Mouse (Mus musculus): Measurements from ENCODE around the gene Socs5. TPM values are rescaled to one million over a fixed set of nuclear protein-coding genes. Genes with fewer than 3 reads are reported as not detected.

Socs5 gene
- polyA plus RNA-seq, 1 experiment: 11.5 TPM

DNA sequence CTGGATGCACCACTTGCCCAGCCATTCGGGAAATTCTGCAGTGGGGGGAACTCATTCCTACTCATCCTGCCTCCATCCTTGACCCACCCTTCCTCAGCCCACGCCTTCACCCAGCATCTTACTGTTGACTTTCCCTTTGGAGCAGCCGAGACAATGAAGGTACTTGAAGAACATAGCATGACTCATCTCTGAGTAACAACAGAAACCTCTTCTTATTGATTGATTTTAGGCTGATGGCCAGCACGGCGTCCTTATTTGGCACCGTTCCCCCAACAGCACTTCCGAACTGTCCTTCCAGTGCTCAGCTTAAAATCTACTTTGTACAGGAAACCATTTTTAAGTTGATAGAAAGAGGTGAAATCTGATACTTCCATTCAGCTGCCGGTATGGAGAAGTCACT is 4.8 kb upstream of the Socs5 start:
- Histone ChIP-seq H3K4me1 (ENCODE audit: control insufficient read depth, insufficient read depth, low read length) (peaks cover 2% of the 10 kb centered on the region), H3K27ac (ENCODE audit: insufficient read depth, low read length) (no peak overlapping the region), H3K4me3 (ENCODE audit: low read depth, low read length) (no peak overlapping the region), H3K36me3 (ENCODE audit: control insufficient read depth, insufficient read depth, low read length, poor library complexity, severe bottlenecking) (no peaks in the 10 kb centered on the region), H3K27me3 (ENCODE audit: control insufficient read depth, insufficient read depth, low read length, poor library complexity, severe bottlenecking) (no peaks in the 10 kb centered on the region), H3K9me3 (replicated peaks; ENCODE audit: control insufficient read depth, insufficient read depth, low read length, poor library complexity, severe bottlenecking) (no peaks in the 10 kb centered on the region), H3K9ac (ENCODE audit: low read depth, poor library complexity, severe bottlenecking) (no peak overlapping the region)
- TF ChIP-seq CTCF (IDR thresholded peaks at IDR 0.05; ENCODE audit: low read depth, low read length) (no peak), EP300 (IDR thresholded peaks at IDR 0.05; ENCODE audit: insufficient read depth, low read depth, low read length) (no peak), POLR2A (IDR thresholded peaks at IDR 0.05; ENCODE audit: insufficient read depth, low read length) (no peak)

DNA sequence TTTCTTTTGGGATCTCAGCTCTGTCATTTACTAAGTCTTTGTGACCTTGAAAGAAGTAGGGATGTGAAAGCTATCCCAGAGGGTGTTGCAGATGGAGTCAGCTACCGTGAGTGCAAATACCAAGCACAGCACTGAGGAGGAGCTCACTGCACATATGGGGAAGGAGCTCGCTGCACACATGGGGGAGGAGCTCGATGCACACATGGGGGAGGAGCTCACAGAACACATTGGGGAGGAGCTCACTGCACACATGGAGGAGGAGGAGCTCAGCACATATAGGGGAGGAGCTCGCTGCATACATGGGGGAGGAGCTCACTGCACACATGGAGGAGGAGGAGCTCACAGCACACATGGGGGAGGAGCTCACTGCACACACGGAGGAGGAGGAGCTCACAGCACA is 4.4 kb upstream of the Socs5 start:
- Histone ChIP-seq H3K4me3 (ENCODE audit: low read depth, low read length) (no peak overlapping the region), H3K27ac (ENCODE audit: insufficient read depth, low read length) (no peak overlapping the region), H3K9me3 (replicated peaks; ENCODE audit: control insufficient read depth, insufficient read depth, low read length, poor library complexity, severe bottlenecking) (no peaks in the 10 kb centered on the region), H3K9ac (ENCODE audit: low read depth, poor library complexity, severe bottlenecking) (no peak overlapping the region), H3K36me3 (ENCODE audit: control insufficient read depth, insufficient read depth, low read length, poor library complexity, severe bottlenecking) (no peaks in the 10 kb centered on the region), H3K4me1 (ENCODE audit: control insufficient read depth, insufficient read depth, low read length) (peaks cover 2% of the 10 kb centered on the region), H3K27me3 (ENCODE audit: control insufficient read depth, insufficient read depth, low read length, poor library complexity, severe bottlenecking) (no peaks in the 10 kb centered on the region)
- TF ChIP-seq POLR2A (IDR thresholded peaks at IDR 0.05; ENCODE audit: insufficient read depth, low read length) (no peak), EP300 (IDR thresholded peaks at IDR 0.05; ENCODE audit: insufficient read depth, low read depth, low read length) (no peak), CTCF (IDR thresholded peaks at IDR 0.05; ENCODE audit: low read depth, low read length) (no peak)

DNA sequence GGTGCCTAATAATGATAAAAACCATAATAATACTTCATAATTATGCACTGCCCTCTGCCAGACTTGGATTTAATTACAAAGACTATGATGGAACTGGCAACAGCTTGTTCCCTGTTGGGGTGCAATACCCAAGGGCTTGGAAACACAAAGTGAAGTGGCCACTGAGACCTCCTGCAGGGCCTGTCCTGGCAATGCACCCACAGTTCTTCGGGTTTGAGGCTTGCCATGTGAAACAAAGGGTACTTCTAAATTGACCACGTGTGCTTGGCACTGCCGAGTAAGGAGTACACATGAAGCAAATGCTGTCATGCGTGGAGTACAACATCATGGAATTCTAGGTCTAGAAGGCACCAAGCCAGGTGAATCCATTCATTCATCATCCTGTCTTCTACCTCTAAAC is 3.2 kb upstream of the Socs5 start:
- Histone ChIP-seq H3K27ac (ENCODE audit: insufficient read depth, low read length) (no peak overlapping the region), H3K4me3 (ENCODE audit: low read depth, low read length) (no peak overlapping the region), H3K4me1 (ENCODE audit: control insufficient read depth, insufficient read depth, low read length) (peaks cover 2% of the 10 kb centered on the region), H3K27me3 (ENCODE audit: control insufficient read depth, insufficient read depth, low read length, poor library complexity, severe bottlenecking) (no peaks in the 10 kb centered on the region), H3K9me3 (replicated peaks; ENCODE audit: control insufficient read depth, insufficient read depth, low read length, poor library complexity, severe bottlenecking) (no peaks in the 10 kb centered on the region), H3K9ac (ENCODE audit: low read depth, poor library complexity, severe bottlenecking) (no peak overlapping the region), H3K36me3 (ENCODE audit: control insufficient read depth, insufficient read depth, low read length, poor library complexity, severe bottlenecking) (no peaks in the 10 kb centered on the region)
- no peak for TF ChIP-seq EP300 (IDR thresholded peaks at IDR 0.05; ENCODE audit: insufficient read depth, low read depth, low read length)
- no peak for TF ChIP-seq CTCF (IDR thresholded peaks at IDR 0.05; ENCODE audit: low read depth, low read length)
- no peak for TF ChIP-seq POLR2A (IDR thresholded peaks at IDR 0.05; ENCODE audit: insufficient read depth, low read length)

DNA sequence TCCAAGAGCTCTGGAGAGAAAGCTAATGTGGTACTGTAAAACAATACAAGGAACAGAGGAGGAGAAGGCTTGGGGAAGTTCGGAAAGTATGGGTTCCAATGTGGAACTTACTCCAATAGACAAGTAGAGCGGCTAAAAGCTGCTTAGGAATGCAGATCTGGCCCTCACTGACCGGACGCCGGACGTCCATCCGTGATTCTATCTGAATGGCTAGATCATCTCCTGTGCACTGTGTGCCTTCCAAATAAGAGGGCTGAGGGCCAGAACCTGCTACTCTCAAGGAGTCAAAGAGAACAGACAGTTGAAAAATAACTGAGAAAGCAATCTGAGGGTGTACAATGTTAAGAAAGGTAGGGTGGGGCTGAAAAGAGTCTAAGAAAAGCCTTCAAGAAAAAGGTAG is 1.5 kb upstream of the Socs5 start:
- TF ChIP-seq CTCF (IDR thresholded peaks at IDR 0.05; ENCODE audit: low read depth, low read length): no peak
- no peak for TF ChIP-seq EP300 (IDR thresholded peaks at IDR 0.05; ENCODE audit: insufficient read depth, low read depth, low read length)
- TF ChIP-seq POLR2A (IDR thresholded peaks at IDR 0.05; ENCODE audit: insufficient read depth, low read length): no peak
- Histone ChIP-seq H3K27me3 (ENCODE audit: control insufficient read depth, insufficient read depth, low read length, poor library complexity, severe bottlenecking) (no peaks in the 10 kb centered on the region), H3K9ac (ENCODE audit: low read depth, poor library complexity, severe bottlenecking) (peak overlapping the region; percentile 80; the same call in 1 of the 2 replicates), H3K9me3 (replicated peaks; ENCODE audit: control insufficient read depth, insufficient read depth, low read length, poor library complexity, severe bottlenecking) (no peaks in the 10 kb centered on the region), H3K4me1 (ENCODE audit: control insufficient read depth, insufficient read depth, low read length) (peaks cover 2% of the 10 kb centered on the region), H3K36me3 (ENCODE audit: control insufficient read depth, insufficient read depth, low read length, poor library complexity, severe bottlenecking) (no peaks in the 10 kb centered on the region), H3K27ac (ENCODE audit: insufficient read depth, low read length) (no peak overlapping the region), H3K4me3 (ENCODE audit: low read depth, low read length) (no peak overlapping the region)

DNA sequence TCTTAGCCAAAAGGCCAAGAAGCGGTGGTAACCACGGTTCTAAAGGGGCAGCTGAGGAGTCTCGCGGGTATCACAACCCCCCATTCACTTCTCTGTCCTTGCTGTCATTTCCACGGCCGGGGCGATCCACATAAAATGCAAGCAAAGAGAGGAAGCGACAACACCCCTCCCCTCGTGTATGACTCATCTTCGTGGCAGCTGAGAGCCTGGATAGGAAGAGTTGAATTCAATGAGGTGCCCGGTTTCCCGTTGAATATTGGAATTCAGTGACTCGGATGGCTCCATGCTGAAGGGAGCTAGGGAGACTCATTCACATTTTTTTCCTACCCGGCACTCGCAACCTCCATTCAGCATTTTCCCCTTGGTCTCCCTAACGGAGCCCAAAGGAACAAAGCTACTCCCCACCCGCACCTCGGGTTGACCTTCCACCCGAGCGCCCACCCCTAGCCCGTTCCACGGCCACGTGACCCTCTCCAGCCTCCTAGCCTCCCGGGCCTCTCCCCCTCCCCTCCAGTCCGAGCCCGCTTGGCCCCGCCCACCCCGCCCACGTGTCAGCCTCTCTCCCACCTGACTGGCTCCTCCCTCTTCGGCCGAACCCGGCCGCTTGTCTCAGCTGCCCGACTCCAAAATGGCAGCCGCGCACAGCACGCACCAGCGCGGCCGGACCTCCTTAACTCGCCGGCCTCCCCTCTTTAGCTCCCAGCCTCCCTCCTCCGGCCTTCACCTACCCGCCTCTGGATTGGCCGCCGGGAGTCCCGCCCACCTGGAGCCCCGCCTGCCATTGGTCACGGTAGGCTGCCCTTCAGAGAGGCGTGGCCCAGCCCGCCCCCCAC is 572 bp upstream of the Socs5 start:
- Histone ChIP-seq H3K36me3 (ENCODE audit: control insufficient read depth, insufficient read depth, low read length, poor library complexity, severe bottlenecking) (no peaks in the 10 kb centered on the region), H3K27ac (ENCODE audit: insufficient read depth, low read length) (peak overlapping the region; percentile 65), H3K27me3 (ENCODE audit: control insufficient read depth, insufficient read depth, low read length, poor library complexity, severe bottlenecking) (no peaks in the 10 kb centered on the region), H3K9ac (ENCODE audit: low read depth, poor library complexity, severe bottlenecking) (peak overlapping the region; percentile 86), H3K4me1 (ENCODE audit: control insufficient read depth, insufficient read depth, low read length) (peaks cover 2% of the 10 kb centered on the region), H3K4me3 (ENCODE audit: low read depth, low read length) (peak overlapping the region; percentile 92), H3K9me3 (replicated peaks; ENCODE audit: control insufficient read depth, insufficient read depth, low read length, poor library complexity, severe bottlenecking) (no peaks in the 10 kb centered on the region)
- TF ChIP-seq EP300 (IDR thresholded peaks at IDR 0.05; ENCODE audit: insufficient read depth, low read depth, low read length): 0 out of 2 replicates have a peak, but pooled peaks have one; percentile 34
- no peak for TF ChIP-seq CTCF (IDR thresholded peaks at IDR 0.05; ENCODE audit: low read depth, low read length)
- TF ChIP-seq POLR2A (IDR thresholded peaks at IDR 0.05; ENCODE audit: insufficient read depth, low read length): peak; percentile 66

Data from ES-Bruce4 (cell line).